Mouse (Mus musculus): ENCODE data around the gene Dmxl2.
A peak's percentile ranks its signal among the peaks of the same experiment; 100 is the strongest.

Dmxl2 gene

GRCm38 (mm10) chr9:54501453-54502110 lies at the start of gene Dmxl2:
Gene Dmxl2 (minus strand): TSS chr9:54501626.
- peak; percentile 34 for DNase-seq (ENCODE audit: low read depth, low spot score)

DNA sequence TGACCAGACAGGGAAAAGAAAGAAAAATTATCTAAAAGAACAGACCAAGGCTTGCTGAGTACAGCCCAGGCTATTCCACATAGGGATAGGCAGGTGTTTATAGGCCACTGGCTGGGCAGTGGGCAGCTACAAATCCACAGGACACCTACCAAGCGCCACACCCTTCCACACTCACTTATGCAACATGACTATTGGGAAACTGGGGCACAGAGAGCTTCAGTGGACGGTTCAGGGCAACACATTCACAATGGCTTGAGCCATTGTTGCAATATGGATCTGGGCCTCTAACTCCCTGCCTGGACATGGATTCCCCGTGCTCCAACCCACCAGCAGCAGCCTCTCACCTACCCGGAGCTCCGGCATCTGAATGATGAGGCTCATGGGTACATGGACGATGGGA lies 48.0 kb upstream of the Dmxl2 start:
- DNase-seq (ENCODE audit: low read depth, low spot score), result no peak

DNA sequence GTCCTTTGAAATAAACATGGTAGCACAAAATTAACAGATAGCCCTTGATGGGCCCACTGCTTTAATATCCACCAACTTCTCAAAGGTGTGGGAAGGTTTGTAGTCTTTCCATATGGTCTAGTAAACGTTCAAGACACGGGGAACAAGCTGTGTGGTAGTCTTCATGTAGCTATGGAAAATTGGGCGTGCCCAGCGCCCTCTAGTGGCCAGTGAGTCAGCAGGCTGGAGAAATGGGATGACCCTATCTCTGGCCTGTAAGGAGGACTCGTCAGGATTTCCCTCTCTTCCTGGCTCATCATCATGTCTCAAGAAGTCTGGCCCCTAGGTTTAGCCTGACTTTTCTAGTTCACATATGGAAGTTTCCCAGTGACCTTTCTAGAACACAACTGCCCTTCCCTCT lies 46.1 kb upstream of the Dmxl2 start:
- DNase-seq (ENCODE audit: low read depth, low spot score), result peak; percentile 44

- DNase-seq (ENCODE audit: low read depth, low spot score), result no peak
Measured at GRCm38 (mm10) chr9:54544954-54545315, 43.5 kb upstream of the Dmxl2 start.

DNA sequence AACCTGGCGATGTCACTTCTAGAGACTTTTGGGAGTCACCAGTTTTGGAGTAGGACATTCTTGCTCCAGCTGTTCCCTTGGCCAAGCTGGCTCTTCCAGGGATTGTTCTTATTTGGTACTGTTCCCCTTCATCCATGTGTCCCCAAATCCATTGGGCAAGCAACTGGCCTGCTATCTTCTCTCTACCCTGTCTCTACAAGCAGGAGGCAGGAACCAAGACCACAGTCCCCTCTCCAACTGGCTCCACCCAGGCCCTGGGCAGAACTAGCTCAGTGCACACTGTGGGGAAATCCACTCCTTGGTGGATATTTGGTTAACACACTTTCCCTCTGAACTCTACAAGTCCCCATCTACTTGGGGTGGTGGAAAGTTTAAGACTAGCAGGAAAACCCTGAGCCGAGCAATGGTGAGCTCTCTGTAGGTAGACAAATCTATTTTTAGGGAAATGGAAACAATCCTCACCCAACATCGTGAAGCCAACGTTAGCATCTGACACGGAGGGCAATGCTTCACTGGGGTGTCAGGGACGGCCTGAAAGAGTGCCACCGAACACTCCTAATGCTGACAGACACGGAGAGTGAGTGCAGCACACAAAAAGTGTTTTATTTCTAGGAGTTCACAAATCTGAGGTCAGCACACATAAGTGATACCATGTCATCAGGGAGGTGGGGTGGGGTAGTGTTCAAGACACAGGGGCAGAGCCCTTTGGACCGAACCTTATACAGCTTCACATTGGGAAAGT lies 43.0 kb upstream of the Dmxl2 start:
- DNase-seq (ENCODE audit: low read depth, low spot score), result no peak

DNA sequence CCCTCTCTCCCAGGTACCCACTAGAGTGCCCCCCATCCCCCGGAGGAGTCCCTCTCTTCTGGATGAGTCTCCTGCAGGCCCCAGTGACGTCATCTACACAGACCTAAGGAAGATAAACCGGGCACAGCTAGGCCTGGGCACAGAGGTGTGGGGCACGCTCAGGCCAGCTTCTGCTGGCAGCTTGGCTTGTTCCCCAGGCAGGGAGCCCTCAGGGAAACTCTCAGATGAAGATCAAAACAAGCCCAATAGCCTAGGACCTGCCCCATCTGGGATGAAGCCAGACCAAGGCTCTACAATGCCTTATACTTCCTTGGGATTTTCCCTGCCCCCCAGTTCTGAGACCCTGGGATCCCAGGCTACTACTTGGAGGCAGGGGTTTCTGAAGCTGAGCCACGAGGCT lies 39.4 kb upstream of the Dmxl2 start:
- DNase-seq (ENCODE audit: low read depth, low spot score), result no peak

DNA sequence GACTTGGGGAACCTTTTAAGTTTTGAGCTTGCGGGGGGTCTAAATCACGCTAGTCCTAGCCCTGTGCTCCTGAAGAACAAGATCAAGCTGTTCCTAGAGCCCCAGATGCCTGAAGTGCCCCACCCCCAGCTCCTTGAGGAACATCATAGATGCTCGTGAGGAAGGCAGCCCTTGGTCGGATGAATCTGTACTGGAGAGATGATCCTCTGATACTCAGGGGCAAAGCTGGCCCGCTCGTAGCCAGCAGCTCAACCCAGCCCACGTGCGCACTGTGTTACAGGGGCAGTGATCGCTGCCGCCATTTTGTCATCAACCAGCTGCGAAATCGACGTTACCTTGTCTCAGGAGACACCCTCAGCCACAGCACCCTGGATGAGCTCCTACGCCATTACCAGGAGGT lies 37.3 kb upstream of the Dmxl2 start, which contains the start of gene Sh2d7:
Gene Sh2d7 (plus strand): TSS at position 301 of the 400 bp plus-strand sequence.
- no peak for DNase-seq (ENCODE audit: low read depth, low spot score)

DNA sequence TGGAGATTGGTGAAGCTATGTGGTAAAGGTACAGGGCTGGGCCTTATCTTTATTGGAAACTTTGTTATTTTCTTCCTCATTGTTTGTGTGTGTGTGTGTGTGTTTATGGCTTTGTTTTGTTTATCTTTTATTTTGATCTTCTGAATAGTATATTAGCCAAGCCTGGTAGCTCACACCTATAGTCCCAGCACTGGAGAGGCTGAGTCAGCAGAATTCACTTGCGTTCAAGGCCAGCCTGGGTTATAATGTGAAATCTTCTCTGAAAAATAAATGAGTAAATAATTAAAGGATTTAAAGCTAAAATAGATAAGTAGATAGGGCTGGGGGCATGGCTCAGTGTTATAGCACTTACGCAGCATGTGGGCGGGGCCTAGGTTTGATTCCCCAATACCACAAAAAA lies 36.8 kb upstream of the Dmxl2 start:
- DNase-seq (ENCODE audit: low read depth, low spot score), result no peak

GRCm38 (mm10) chr9:54537480-54537879 lies 36.1 kb upstream of the Dmxl2 start:
- DNase-seq (ENCODE audit: low read depth, low spot score), result no peak

- no peak for DNase-seq (ENCODE audit: low read depth, low spot score)
Measured at GRCm38 (mm10) chr9:54537030-54537429, 35.6 kb upstream of the Dmxl2 start.

DNA sequence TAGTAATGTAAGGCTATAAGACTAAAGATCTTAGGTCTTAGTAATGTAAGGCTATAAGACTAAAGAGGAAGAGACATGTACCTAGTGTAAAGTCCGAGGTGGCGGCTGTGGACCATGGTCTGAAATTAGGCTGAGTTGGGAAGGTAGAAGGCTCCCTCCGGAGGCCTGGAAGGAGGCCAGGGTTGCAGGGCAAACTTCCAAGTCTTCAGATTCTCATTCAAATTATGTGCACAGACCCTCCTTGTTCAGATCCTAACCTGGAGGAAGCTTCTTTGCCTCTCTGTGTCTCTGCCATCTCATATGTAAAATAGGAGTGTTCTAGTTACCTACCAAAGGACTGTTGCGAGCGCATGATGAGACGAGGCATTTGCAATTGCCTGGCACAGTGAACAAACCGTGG lies 34.8 kb upstream of the Dmxl2 start:
- DNase-seq (ENCODE audit: low read depth, low spot score), result no peak

DNA sequence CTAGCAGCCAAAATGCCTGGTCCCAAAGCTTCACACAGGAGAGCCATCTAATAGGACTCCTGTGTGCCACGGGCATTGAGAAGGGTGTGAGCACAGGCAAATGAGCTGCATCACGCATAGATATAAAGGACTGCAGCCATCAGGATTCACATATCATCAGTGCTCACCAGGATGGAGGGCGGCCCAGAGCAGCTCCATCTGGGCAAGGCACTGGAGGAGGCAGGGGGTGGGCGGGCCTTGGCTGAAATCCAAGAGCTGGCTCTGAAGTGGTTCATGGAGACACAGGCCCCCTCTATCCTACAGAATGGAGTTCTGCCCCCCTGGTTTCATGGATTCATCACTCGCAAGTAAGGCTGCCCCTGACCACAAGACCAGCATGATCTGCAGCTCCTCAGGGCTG lies 32.5 kb upstream of the Dmxl2 start:
- no peak for DNase-seq (ENCODE audit: low read depth, low spot score)

DNA sequence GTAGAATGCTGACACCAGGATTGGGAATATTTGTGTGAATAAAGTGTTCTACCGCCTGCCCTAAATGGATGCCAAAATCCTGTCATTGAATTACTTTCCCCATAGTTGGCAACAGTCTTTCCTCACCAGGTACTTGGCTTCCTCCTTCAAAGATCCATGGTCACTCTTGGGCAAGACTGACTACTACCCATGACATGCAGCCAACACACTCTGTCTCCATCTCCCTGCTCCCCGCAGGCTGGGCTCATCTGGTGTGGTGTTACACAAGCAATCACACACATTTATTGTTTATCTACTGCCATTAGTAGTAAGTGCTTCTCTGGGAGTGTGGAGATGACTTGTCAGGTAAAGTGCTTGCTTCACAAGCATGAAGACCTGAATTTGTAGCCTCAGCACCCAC lies 31.5 kb upstream of the Dmxl2 start:
- no peak for DNase-seq (ENCODE audit: low read depth, low spot score)

DNA sequence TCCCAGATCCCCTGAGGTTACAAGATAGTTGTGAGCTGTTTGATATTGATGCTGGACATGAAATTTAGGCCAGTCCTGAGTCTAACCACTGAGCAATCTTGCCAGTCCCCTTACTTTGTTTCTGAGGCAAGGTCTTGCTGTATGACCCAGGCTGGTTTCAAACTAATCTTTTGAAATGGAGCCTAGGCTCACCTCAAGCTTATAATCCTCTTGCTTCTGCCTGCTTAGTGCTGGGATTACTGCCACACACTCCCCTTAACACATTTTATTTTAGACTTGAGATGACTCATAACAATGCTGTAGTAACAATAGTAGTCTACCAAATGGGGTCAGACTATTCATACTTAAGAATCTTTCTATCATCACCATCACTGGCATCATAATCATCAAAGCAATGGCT lies 30.0 kb upstream of the Dmxl2 start:
- no peak for DNase-seq (ENCODE audit: low read depth, low spot score)

GRCm38 (mm10) chr9:54530836-54531235 lies 29.4 kb upstream of the Dmxl2 start:
- DNase-seq (ENCODE audit: low read depth, low spot score), result no peak

DNA sequence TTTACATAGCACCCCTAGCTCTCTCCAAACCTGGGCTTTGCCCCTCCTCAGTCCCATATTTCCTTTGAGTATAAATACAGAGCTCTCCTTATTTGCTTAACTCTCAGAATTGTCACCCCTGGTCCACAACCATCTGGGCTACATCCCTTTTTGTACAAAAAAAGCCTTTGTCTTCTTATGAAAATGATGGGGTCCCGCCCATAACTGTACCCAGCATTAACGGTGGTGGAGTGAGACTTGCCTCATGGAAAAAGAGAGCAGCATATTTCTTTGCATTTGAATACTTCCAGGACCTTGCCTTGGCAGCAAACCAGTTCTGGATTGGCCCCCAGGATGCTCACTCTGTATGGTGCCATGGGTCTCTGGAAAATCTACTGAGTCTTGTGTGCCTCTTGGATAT lies 28.5 kb upstream of the Dmxl2 start:
- no peak for DNase-seq (ENCODE audit: low read depth, low spot score)

GRCm38 (mm10) chr9:54527694-54528093 lies 26.3 kb upstream of the Dmxl2 start:
- no peak for DNase-seq (ENCODE audit: low read depth, low spot score)

DNA sequence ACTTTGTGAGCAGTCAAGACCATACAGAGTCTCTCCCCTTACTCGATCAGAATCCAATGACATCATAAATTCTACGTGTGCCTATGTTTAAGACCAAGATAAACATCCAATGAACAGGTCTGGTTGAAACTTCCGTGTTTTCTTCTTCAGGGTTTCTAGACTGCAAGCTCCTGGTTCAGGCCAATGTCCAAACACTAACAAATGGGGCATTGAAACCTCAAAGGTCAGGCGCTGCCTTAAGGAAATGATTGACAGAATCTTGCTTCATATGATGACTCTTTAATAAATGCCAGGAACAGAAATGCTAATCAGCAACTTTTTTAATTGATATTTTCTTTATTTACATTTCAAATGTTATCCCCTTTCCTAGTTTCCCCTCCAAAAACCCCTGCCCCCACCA lies 18.9 kb upstream of the Dmxl2 start:
- DNase-seq (ENCODE audit: low read depth, low spot score), result no peak

GRCm38 (mm10) chr9:54518921-54519320 lies 17.5 kb upstream of the Dmxl2 start:
- no peak for DNase-seq (ENCODE audit: low read depth, low spot score)

- no peak for DNase-seq (ENCODE audit: low read depth, low spot score)
Measured at GRCm38 (mm10) chr9:54515991-54516390, 14.6 kb upstream of the Dmxl2 start.

GRCm38 (mm10) chr9:54502873-54503272 lies 1.4 kb upstream of the Dmxl2 start:
- no peak for DNase-seq (ENCODE audit: low read depth, low spot score)

- no peak for DNase-seq (ENCODE audit: low read depth, low spot score)
Measured at GRCm38 (mm10) chr9:54502111-54502495, 677 bp upstream of the Dmxl2 start.

GRCm38 (mm10) chr9:54500832-54501452 lies 484 bp downstream of the Dmxl2 start:
- no peak for DNase-seq (ENCODE audit: low read depth, low spot score)

All from CD4-positive helper T cell, adult 2 months (primary cell).